Mouse (Mus musculus) spleen, adult 2 months (tissue): ENCODE results near the gene Opn4. TPM values are rescaled to one million over a fixed set of nuclear protein-coding genes. Genes with fewer than 3 reads are reported as not detected.

Experiments
- DNase-seq, 2 experiments: peaks; one replicate each; pipeline versions ENCODE4 v3.0.0 to v3.0.0-alpha.2; 2012 to 2021; ENCODE audit warnings: low spot score in 2 of 2, low read depth in 1 of 2
- H3K27ac ChIP-seq: fragments of 200-500 bp; 2 replicates; pipeline ENCODE4 v1.5.1; 2012; ENCODE audit warnings: low read length, inconsistent platforms; ENCODE audit not compliant: insufficient read depth
- H3K27me3 ChIP-seq: fragments of 200-500 bp; 2 replicates; pipeline ENCODE4 v1.6.1; 2012; ENCODE audit warnings: mild to moderate bottlenecking, moderate library complexity, low read length, inconsistent platforms; ENCODE audit not compliant: control insufficient read depth, insufficient read depth
- H3K36me3 ChIP-seq: fragments of 200-500 bp; 2 replicates; pipeline ENCODE4 v1.6.1; 2012; ENCODE audit warnings: mild to moderate bottlenecking, low read length, inconsistent platforms; ENCODE audit not compliant: control insufficient read depth, insufficient read depth
- H3K4me1 ChIP-seq: fragments of 200-500 bp; 2 replicates; pipeline ENCODE4 v1.6.1; 2011; ENCODE audit warnings: inconsistent platforms; ENCODE audit not compliant: control insufficient read depth, insufficient read depth, insufficient read length
- H3K4me3 ChIP-seq: fragments of 200-500 bp; 2 replicates; pipeline ENCODE4 v1.5.1; 2011; ENCODE audit warnings: mild to moderate bottlenecking, inconsistent platforms; ENCODE audit not compliant: insufficient read depth, insufficient read length; ENCODE audit errors: extremely low read depth
- CTCF ChIP-seq: fragments of 200-500 bp; IDR thresholded peaks from 2 replicates; pipeline ENCODE4 v1.5.1; 2011; ENCODE audit warnings: mild to moderate bottlenecking, inconsistent platforms; ENCODE audit not compliant: insufficient read depth, insufficient read length, insufficient replicate concordance; ENCODE audit errors: extremely low read depth
- POLR2A ChIP-seq: fragments of 200-500 bp; IDR thresholded peaks from 2 replicates; pipeline ENCODE4 v1.6.1; 2011; ENCODE audit warnings: low read depth, low read length, inconsistent platforms
- WGBS: fragments of 180-500 bp; shearing (Covaris S2); methylation state at CpG from one replicate; pipeline ENCODE4 v1.1.7; 2018; 5-methylcytosine and 5-hydroxymethylcytosine counted together
- polyA plus RNA-seq: library from polyadenylated mRNA; depleted of rRNA; stranded (reverse); fragments of >200 nt; gene quantifications from 2 replicates; pipeline ENCODE4 v1.2.3, GENCODE M21; 2012

The Opn4 gene
- polyA plus RNA-seq, 1 experiment = not detected

DNA sequence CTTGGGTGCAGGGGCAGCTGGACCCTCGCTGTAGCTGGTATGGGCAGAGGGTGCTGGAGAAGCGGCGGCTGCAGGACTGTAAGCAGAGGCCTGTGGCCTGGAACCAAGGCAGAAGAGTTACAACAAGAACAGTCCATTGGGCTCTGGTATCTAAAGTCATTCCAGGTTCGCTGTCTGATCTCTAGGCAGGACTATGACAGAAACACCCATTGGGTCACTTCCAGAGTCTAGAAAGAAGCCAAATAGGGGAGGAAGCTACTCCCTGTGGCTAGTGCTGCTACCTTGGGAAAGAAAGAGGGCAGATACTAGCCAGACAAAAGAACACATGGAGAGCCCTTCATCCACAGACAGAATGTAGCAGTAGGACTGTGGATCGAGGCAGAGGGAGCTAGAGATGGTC is 47.7 kb downstream of the Opn4 start:
- no peaks in the 10 kb centered on the region for H3K4me1 ChIP-seq
- H3K27ac ChIP-seq = no peak overlapping the region
- 73% methylated on average over 5 of the region's 5 CpGs for WGBS
- H3K27me3 ChIP-seq = peaks cover 5% of the 10 kb centered on the region; the same call in 1 of the 2 replicates
- no peak overlapping the region for H3K4me3 ChIP-seq
- DNase-seq = no peak
- no peaks in the 10 kb centered on the region for H3K36me3 ChIP-seq
- no peak for TF ChIP-seq POLR2A
- no peak for TF ChIP-seq CTCF

DNA sequence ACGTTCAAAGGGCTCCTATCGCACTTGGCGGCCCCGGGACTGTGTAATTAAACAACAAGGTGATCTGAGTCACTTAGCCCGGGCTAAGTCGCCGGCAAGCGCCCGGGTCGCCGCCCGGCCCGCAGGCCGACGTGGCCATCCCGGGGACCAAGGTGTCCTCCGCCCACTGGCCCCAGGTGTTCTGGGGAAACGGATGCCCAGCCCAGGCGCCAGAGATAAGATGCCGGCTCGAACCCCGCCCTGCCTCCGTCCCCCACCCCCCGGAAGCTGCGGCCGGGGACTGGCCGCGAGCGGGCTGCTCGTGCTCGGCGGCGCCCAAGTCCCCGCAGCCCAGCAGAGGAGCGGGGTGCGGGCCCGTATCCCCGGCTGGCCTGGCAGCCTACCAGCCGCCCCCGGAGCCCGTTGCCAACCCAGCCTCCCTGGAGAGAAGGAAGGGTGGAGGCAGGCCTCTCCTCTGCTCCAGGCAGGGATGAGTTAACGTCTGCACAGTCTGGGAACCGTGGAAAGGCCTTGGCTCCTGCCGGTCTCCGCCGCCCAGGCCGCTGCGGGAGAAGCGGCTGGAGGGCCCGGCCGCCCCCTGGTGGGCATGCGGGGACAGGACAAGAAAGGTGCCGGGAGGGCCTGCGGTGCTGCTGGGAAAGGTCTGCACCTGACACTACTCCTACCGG is 50.8 kb downstream of the Opn4 start:
- no peak overlapping the region for H3K27ac ChIP-seq
- TF ChIP-seq POLR2A (no peak), CTCF (peak; percentile 67; the same call in 1 of the 2 replicates)
- DNase-seq = peak in 1 of 2 experiments; percentile 42
- peak overlapping the region; percentile 57 for H3K4me3 ChIP-seq
- no peaks in the 10 kb centered on the region for H3K4me1 ChIP-seq
- 2% methylated on average over 55 of the region's 55 CpGs for WGBS
- H3K27me3 ChIP-seq = peaks cover 5% of the 10 kb centered on the region; the same call in 1 of the 2 replicates
- H3K36me3 ChIP-seq = no peaks in the 10 kb centered on the region

DNA sequence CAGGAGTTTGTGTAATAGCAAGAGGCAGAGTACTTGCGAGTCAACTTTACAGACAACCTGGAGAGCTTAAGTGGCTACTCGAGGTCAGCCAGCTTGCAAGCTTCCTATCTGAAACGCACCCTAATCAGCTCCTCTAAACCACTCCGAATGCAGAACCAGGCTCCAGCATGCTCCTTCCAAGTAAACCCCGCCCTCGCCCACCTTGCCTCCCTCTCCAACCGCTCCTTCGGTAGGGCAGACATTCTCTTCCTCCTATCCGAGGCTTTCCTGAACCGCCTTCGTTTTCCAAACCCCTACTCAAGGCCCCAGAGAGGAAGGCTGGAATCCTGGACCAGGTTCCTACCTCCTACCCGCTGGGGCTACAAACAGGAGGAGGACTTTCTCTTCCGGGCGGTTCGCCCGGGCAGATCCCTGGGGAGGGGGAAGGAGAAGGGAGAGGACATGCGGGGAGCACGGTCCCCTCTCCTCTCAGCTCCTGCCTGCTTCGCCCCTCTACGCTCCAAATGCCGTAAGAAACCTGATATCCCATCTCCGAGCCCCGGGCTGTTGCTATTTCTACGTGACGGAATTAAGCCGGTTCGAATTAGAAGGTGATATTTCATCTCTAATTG is 51.4 kb downstream of the Opn4 start:
- 5% methylated on average over 27 of the region's 27 CpGs for WGBS
- Histone ChIP-seq H3K27me3 (peaks cover 5% of the 10 kb centered on the region; the same call in 1 of the 2 replicates), H3K4me1 (no peaks in the 10 kb centered on the region), H3K27ac (no peak overlapping the region; the same call in 1 of the 2 replicates), H3K4me3 (peak overlapping the region; percentile 57; the same call in 1 of the 2 replicates), H3K36me3 (no peaks in the 10 kb centered on the region)
- DNase-seq = no peak
- TF ChIP-seq CTCF (no peak), POLR2A (no peak)

DNA sequence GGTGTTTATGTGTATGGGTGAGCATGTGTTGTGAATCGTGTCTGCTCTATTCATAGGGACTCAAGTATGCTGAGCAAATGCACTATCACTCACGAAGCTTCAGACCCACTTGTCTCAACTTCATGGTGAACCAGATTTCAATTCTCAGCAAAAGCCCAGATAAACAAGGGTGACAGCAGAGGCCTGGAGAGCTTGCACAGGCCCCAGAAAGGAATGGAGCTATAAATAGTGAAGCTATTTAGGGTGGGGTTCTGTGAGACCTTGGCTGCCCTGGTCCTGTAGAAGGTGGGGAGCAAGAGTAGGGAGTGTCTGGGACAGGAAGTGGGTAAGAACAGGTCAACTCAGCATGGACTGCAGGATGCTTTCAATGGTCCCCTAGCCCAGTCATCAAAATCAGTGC is 55.4 kb downstream of the Opn4 start:
- H3K4me1 ChIP-seq = no peaks in the 10 kb centered on the region
- H3K4me3 ChIP-seq = no peak overlapping the region
- WGBS = 71% methylated on average over 2 of the region's 2 CpGs
- no peak overlapping the region for H3K27ac ChIP-seq
- H3K27me3 ChIP-seq = peaks cover 5% of the 10 kb centered on the region; the same call in 1 of the 2 replicates
- no peaks in the 10 kb centered on the region for H3K36me3 ChIP-seq
- DNase-seq = no peak
- TF ChIP-seq POLR2A = no peak
- TF ChIP-seq CTCF = no peak

DNA sequence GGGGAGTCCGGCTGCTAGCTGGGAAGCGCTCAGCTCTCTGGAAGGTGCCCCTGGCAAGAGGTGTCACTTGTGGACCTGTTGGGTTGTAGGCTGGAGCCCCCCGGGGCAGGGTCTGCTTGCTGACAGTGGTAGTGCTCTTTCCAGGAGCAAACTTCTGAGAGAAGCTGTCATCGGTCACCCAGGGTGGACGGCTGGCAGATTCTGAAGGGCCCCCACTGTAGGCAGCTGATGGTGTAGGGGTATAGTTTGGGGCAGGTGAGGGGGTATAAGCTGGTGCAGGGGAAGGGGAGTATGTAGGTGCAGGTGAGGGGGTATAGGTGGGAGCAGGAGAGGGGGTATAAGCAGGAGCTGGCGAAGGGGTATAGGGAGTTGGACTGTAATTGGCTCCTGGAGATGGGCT is 55.9 kb downstream of the Opn4 start:
- Histone ChIP-seq H3K36me3 (no peaks in the 10 kb centered on the region), H3K4me3 (no peak overlapping the region), H3K4me1 (no peaks in the 10 kb centered on the region), H3K27me3 (peaks cover 2% of the 10 kb centered on the region; the same call in 1 of the 2 replicates), H3K27ac (no peak overlapping the region)
- DNase-seq = no peak
- TF ChIP-seq CTCF (no peak), POLR2A (no peak)
- WGBS = 86% methylated on average over 6 of the region's 6 CpGs

DNA sequence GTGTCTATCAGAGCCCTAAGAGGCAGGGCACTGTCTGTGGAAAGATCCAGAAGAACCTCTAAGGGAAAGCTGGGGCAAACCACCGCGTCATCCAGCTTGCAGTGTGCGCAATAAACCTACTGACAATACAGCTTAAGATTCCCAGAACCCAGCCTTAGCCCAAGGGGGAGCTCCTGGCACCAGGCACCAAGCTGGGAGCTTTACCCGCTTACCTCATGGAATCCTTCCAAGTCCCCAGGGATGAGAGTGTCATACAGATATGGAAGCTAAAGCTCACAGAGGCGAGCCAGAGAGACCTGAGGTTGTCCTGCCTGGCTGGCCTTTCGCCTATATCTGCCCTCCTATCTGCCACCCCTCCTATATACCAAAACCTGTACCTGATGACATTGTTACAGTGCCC is 56.3 kb downstream of the Opn4 start:
- 0 out of 2 replicates have a peak, but pooled peaks cover 1% of the 10 kb centered on the region for H3K27me3 ChIP-seq
- no peaks in the 10 kb centered on the region for H3K36me3 ChIP-seq
- no peaks in the 10 kb centered on the region for H3K4me1 ChIP-seq
- 90% methylated on average over 6 of the region's 6 CpGs for WGBS
- no peak overlapping the region for H3K4me3 ChIP-seq
- no peak overlapping the region for H3K27ac ChIP-seq
- DNase-seq = no peak
- TF ChIP-seq POLR2A = no peak
- TF ChIP-seq CTCF = no peak

DNA sequence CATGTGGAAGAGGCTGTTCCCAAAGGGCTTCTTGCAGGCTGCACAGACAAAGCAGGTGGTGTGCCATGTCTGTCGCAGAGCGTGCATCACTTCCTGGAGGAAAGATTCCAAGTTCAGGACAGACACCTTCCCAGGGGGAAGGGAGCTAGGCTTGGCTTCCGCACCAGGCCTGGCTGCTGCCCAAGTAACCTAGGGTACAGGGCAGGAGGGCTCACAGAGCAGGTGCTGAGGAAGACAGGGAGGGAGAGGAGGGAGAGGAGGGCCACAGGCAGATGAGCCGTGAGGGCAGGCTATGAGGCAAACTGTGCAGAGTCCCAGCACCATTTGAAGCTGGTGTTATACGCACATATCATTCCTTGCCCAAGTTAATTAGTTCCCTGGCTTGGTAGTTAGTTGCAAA is 58.0 kb downstream of the Opn4 start:
- no peaks in the 10 kb centered on the region for H3K36me3 ChIP-seq
- 92% methylated on average over 5 of the region's 5 CpGs for WGBS
- no peak for TF ChIP-seq CTCF
- TF ChIP-seq POLR2A = no peak
- no peaks in the 10 kb centered on the region for H3K4me1 ChIP-seq
- no peak for DNase-seq
- H3K4me3 ChIP-seq = no peak overlapping the region
- no peak overlapping the region for H3K27ac ChIP-seq
- H3K27me3 ChIP-seq = no peaks in the 10 kb centered on the region
